Mouse (Mus musculus) liver (tissue): ENCODE data around the gene Tbl3.
"Not testable (repeated sequence)": the region's sequence is repeated elsewhere in the genome, so short reads cannot be mapped to it uniquely, and the experiment has no call there.

Experiments used
- DNase-seq: peaks from one replicate; pipeline ENCODE4 v3.0.0-alpha.2; 2020; ENCODE audit warnings: mixed read lengths

The Tbl3 gene

DNA sequence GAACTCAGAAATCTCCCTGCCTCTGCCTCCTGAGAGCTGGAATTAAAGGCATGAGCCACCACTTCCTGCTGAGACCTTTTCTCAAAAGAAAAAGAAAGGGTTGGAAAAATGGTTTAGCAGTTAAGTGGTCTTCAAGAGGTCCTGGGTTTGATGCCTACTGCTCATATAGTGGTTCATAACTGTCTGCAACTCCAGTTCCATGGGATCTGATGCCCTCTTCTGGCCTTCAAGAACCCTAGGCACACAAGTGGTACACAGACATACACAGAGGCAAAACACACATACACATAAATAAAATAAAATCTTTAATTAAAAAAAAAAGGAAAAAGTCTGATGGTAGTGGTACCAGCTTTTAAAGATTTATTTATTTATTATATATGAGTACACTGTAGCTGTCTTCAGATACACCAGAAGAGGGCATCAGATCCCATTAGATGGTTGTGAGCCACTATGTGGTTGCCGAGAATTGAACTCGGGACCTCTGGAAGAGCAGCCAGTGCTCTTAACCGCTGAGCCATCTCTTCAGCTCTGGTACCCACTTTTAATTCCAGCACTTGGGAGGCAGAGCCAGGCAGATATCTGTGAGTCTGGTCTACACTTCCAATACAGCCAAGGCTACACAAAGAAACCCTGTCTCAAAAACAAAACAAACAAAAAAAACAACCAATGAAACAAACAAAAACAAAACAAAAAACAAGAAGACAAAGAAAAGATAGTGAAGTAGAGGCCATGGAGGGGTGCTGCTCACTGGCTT lies 18.4 kb upstream of the Tbl3 start:
- DNase-seq: no peak

DNA sequence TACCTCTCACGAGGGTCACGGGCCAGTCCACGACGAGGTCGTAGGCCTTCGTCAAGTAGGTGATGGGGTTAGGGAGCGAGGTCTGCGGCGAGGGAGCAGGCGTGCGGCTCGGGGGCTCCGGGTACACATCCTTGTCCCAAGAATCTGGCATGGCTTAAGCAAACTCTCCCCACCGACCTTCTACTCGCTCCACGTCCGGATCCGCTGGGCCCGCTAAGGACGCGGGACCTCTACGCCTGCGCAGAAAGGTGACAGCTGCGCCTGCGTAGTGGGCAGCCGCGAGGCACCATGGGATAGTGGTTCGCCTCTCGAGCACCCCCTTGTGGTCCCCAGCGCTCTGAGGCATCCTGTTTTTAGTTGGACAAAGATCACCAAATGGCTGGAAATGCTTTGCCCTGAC lies 16.7 kb upstream of the Tbl3 start, which contains the start of gene Ndufb10:
TSS of gene Ndufb10 (minus strand) at position 295 of the 400 bp plus-strand sequence.
- DNase-seq: peak; percentile 98

DNA sequence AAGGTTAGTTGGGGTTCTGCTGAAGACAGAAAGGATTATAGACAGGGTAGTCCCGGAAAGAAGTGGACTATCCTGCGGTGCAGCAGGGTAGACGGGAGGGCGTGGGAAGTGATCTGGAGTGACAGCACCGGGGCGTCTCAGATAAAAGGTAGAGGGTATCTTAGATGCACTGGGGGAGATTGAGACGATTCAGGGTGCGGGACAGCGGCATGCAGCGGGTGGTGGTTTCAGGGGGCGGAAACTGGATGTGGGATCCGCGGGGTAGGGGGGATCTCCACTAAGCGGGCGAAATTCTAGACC lies 16.4 kb upstream of the Tbl3 start:
- peak; percentile 73 for DNase-seq

DNA sequence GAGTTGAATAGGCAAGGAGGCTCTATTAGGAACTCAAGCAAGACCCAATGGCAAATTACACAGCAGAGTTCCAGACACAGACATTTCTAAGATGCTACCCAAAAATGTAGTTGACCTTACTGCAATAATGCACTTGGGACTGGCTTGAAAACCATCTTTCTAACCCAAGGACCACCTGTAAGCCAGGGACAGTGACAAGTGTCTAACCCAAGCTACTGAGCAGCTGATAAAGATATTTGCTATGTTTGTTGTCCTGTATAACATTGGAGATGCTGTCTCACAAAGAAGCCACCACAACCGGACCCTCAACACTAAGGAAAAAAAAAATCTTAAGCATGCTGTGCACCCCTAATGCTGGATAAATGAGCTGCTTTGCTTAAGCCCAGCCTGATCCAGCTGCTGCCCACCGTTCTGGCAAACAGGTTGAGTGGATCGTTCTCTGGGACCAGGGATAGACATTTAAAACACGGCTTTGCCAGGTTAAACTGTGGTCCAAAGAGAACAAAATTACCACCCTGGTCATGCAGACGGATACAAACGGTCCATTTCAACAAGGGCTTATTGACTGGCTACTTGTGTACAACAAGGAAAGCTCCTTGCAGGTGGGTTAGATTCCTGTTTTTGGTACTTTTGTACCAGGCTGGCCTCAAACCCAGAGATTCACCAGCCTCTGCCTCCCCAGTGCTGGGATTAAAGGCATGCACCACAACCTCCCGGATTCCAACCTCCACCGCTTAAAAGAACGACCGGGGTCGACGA lies 15.8 kb upstream of the Tbl3 start:
- no peak for DNase-seq

DNA sequence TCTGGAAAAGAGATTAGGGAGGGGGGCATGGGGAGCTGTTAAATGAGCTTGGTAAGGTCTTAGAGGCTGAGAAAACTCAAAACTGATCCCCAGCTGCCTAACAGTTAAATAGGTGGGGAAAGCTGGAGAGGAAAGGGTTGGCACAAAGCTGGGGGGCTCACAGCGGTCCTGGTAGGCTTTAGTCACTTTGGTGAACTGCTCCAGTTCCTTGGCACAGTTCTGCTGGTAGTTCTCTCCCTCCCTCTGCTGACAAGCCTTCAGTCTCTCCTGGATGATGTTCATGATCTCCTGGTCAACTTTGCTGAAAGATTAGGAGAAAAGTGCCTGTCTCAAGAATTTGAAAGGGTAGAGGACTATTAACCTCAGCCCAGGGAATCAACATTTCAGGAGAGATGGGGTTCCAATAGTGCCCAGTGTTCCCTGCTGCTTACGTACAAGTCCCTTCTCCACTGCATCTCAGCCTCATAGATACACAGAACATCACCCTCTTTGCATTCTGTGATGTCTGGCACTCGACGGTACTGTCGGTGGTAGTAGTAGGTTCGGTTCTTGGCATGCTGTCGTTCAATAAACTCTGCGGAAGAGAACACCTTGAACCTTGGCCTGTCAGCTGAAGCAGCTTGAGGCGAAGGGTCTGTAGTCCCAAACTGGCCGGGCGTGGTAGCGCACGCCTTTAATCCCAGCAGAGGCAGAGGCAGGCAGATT lies 14.9 kb upstream of the Tbl3 start:
- DNase-seq: peak; percentile 26

DNA sequence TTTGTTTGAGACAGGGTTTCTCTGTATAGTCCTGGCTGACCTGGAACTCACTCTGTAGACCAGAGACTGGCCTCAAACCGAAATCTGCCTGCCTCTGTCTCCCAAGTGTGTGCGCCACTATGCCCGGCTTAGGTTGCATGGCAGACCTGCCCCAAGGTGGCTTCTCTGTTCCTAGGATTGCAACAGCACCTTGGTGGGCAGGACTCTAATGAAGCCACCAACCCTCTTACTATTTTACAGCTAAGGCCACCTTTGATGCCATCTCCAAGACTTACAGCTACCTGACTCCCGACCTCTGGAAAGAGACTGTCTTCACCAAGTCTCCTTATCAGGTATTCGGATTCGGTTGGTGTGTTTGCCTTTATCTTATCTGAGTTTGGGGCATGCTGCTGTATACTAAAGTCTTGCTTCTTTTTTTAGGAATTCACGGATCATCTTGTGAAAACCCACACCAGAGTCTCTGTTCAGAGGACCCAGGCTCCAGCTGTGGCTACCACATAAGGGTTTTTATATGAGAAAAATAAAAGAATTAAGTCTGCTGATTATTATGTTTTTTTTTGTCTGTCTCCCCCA lies 14.0 kb upstream of the Tbl3 start:
- not testable (repeated sequence) for DNase-seq

DNA sequence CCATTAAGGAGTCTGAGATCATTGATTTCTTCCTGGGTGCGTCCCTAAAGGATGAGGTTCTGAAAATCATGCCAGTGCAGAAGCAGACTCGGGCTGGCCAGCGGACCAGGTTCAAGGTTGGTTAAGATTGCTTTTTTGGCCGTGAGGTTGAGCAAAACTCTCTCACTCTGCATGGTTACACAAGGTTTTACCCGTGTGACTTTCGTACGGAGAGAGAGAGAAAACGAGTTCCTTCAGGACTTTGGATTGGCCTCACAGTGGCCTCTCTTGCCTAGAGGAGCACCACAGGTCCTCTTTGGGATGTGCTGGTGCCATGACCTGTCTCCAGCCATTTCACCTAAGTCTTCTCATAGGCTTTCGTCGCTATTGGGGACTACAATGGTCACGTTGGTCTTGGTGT lies 13.2 kb upstream of the Tbl3 start:
- DNase-seq: not testable (repeated sequence)

DNA sequence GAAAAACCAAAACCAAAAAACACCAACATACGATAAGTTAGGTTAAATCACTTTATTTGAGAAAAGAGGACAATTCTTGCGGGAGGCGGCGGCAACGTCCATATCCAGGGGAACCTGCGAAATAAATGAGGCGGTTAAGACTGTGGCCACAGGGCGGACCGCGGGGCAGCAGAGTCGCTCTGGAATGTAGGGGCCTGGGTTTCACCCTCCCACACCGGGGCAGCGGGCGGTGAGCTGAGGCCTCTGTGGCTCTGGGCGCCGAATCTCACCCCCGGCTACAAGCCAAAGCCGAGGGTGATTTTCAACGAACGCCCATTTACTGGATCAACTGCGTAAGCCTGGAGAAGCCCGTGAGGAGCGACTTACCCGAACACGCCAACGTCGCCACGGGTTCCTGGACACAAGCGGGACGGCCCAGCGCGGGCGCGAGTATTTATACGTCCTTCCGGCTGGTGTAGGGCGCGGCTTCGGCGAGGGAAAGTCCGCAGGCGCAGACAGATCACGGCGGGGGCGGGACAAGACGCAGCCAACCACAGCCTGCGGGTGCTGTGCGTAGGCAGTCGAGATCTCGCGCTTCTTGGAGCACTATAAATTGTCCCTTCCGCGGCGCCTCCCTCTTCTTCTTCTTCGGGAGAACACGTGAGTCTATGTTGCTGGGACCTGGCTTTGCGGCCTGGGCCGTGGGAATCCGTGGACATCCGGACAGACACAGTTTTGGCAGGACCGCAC lies 12.2 kb upstream of the Tbl3 start:
- peak; percentile 99 for DNase-seq

DNA sequence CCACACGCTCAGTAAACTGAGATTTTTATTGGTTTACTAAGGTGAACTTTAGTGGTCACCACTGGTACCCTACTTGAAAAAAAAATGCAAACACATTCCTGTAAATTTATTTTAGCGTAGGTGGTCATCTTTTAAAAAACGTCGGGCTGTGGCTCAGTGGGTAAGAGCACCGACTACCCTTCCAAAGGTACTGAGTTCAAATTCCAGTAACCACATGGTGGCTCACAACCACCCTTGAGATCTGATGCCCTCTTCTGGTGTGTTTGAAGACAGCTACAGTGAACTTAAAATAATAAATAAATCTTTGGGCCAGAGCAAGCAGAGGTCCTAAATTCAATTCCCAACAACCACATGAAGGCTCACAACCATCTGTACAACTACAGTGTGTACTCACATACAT lies 11.5 kb upstream of the Tbl3 start:
- not testable (repeated sequence) for DNase-seq

DNA sequence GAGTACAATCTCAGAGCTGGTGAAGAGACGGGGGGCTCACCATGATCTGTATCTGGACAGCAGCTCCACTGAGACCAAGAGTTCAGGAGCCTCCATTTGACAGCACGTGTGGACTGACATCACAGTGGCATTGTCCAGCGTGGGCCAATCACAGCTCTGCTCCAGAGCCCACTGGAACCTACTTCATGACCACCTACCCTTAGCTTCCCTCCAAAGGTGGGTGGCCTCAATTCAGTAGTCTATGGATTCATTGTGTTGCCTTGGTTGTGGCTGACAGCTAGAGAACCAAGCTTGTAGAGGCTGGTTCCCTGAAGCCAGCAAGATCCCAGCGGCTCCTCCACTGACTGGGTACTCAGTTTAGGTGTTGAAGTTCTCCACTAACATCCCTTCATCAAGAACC lies 10.5 kb upstream of the Tbl3 start, which contains the start of the genes Rnf151 and Rps2:
TSS of gene Rnf151 (minus strand) at position 121 of the 400 bp plus-strand sequence.
TSS of gene Rps2 (plus strand) at position 174 of the 400 bp plus-strand sequence.
- DNase-seq: no peak

DNA sequence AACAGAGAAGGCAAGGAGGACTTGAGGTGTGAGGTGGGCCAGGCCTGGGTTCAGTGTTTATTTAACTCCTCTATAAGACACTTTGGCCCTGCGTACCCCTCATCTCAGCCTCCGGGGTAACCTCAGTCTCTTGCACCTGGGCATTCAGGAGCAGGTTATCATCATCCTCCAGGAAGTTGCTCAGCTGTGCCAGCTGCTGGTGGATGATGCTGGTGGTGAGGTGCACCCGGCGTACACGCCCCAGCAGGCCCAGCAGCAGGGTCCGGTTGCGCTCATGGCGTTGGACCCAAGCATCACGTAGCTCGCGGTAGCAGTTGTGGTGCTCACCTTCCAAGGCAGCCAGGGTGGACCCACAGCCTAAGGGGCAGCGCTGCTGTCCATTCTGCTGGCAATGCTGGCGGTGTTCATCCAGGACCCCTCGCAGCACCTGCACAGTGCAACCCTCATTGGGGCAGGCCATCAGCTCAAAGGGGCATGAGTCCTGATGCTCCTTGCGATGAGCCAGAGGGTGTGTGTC lies 8.8 kb upstream of the Tbl3 start:
- no peak for DNase-seq

DNA sequence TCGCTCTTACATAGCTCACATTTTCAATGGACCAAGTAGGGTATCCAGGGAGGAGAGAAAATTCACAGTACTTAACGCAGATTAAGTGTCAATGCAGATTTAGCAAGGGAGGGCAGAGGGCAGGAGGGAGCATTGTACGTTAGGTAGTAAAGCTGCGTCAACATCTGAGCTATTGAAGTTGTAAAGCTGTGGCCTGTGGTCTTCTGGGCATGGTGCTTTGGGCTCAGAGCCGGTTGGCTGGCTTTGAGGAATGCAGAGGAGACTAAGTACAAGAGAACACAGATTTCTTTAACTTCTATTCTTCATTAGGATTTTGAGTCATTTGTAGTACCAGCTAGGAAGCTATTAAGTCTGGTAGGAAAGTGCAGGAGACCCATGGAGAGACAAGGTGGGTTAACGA lies 8.1 kb upstream of the Tbl3 start:
- no peak for DNase-seq

DNA sequence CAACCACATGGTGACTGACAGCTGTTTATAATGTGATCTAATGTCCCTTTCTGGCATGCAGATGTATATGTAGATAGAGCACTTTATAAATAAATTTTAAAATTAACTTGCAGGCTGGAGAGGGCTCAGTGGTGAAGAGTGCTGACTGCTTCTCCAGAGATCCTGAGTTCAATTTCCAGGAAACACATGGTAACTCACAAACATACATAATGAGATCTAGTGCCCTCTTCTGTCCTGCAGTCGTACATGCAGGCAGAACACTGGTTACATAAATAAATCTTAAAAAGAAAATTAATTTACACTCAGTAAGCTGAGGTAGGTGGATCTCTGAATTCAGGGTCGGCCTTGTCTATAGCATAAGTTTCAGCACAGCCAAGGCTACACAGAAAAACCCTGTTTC lies 1.2 kb upstream of the Tbl3 start:
- DNase-seq: no peak

DNA sequence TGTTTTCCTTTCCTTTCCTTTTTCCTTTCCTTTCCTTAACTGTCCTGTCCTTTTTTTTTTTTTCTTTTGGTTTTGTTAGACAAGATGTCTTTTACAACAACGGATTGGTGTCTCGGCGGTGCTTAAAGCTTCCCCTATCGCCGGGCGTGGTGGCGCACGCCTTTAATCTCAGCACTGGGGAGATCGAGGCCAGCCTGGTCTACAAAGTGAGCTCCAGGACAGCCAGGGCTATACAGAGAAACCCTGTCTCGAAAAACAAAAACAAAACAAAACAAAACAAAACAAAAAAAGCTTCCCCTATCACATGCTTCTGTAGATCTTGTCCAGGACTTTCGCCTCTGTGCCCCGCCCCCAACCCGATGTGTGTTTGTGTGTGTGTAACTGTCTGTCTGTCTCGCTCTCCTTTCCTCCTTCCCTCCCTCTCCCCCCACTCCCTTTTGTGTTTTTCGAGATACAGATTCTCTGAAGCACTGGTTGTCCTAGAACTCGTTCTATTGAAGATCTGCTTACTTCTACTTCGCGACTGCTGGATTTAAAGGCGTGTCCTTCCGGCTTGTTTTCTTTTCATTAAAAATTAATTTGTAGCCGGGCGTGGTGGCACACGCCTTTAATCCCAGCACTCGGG lies 453 bp upstream of the Tbl3 start:
- DNase-seq: peak; percentile 52

DNA sequence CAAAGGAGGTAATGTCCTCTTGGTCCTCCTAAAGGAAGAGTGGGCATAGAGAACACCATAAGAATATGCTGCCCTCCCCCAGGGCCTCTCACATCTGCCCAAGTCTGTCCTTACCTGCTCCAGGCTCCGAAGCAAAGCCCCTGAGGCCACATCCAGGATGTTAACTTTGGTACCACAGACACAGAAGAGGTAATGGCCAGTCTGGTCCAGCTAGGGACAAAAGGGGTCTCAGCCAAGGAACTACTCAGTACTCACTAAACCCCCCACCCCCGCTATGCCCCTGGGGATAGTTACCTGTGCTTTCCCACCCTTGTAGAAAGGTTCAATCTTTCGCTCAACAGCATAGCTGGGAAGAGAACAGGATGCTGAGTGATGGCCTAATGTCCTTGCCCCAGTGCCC lies 1.6 kb downstream of the Tbl3 start:
- DNase-seq: no peak

DNA sequence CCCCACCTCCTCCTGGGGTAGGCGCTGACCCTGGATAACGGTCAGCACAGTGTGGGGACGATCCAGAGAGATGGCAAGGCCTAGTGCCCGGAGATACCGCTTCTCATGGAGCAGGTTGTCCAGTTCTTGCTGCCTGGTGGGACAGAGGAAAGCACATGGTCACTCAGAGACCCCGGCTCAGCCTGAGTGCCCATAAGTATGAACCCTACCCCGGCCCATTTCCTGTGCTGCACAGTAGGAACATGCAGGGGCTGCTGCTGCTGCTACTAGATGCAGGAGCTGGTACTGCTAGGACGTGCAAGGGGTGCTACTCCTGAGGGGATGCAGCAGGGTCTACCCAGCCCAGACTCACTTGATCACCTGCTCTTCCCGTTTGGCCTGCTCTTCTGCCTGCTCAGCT lies 6.2 kb downstream of the Tbl3 start:
- no peak for DNase-seq

DNA sequence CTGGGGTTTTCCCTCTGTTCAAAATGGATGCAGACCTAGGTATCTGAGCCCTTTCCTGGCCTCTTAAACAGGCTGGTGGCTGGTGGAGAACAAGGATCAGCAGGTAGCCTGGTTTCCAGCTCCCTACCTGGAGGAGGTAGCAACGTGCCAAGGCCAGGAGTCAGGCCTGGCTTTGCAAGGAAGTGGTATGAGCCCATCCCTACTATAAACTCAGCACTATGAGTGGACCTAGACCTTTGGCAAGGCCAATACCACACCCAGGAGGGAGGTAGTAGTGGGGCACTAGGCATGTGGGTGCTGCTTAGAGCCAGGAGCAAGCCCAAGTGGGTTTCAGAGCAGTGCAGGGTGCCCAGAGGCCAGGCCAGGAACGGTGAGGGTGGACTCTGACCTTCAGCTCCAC lies 8.0 kb downstream of the Tbl3 start:
- DNase-seq: no peak

DNA sequence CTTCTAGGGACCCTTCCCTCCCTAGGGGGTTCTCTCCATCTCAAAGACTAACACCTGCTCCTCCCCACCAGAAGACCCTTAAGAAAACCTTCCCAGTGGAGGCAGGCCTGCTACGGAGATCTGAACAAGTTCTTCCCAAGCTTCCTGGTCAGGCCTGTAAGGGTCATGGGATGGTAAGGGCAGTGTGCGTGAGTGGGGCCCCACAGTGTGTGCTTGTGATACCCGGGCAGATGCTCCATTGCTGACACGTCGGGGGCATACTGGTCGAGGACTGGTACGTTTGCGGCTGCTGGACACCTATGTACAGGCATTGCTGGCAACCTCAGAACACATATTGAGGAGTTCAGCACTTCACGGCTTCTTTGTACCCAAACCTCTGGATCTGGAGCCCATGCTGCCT lies 8.7 kb downstream of the Tbl3 start:
- DNase-seq: no peak

DNA sequence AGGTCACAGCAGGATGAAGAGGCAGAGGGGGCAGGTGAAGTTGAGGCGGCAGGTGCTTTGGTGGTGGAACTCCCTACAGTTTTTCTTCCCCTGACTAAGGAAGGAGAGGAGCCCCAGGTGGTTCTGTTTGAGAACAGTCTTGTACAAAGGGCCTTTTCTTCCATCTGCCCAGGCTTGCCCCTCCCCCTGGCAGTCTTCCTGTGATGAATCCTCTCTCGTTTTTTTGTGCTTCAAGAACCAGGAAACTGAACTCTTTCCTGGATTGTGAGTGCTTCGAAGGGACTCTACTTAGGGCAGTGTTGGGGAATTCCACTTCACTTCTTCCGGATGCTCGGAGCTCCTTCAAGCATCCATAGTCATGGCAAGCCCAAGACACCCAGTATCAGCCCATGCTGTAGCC lies 9.5 kb downstream of the Tbl3 start:
- DNase-seq: no peak

DNA sequence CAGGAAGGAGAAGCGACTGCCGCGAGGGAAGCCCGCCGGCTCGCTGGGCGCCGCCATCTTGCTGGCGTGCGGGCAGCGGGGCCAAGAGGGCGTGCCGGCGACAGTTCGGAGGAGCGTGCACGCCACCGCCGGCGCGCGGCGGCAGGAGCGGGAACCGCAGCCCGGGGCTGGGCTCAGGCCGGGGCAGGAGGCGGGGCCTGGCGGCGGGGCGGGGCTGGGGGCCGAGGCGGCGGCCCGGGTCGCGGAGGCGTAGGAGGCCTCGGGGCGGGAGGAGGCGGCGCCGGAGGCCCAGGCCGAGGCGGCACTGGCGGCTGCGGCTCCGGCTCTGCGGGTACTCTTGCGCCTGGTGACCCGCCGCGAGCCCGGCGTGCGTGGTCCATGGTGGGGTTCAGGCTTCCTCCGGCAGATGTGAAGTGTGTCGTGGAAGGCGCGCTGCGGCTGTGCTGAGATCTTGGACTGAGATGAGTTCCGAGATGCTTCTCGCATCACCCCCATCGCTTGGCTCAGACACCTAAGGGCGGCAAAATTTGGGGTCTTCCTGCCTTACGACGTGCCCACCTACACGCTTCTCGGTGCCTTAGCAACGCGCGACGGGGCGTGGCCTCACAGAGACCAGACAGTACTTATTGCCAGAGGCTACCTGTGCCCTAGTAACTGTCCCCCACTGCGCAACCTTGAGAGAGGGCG lies 11.3 kb downstream of the Tbl3 start, which contains the start of the genes Gfer and Noxo1:
TSS of gene Gfer (minus strand) at position 146 of the 687 bp plus-strand sequence.
TSS of gene Noxo1 (plus strand) at position 224 of the 687 bp plus-strand sequence.
- DNase-seq: peak; percentile 96
